Mouse (Mus musculus): Measurements from ENCODE around the gene Nr2c2ap. TPM values are rescaled to one million over a fixed set of nuclear protein-coding genes. Genes with fewer than 3 reads are reported as not detected.

The Nr2c2ap gene
- polyA plus RNA-seq, 1 experiment from 2014 or later = 35.7 TPM

- H3K4me3 ChIP-seq (replicated peaks; ENCODE audit: low read length) = no peak overlapping the region; the same call in 1 of the 2 replicates
- H3K9me3 ChIP-seq (replicated peaks; ENCODE audit: control insufficient read depth, low read length) = no peaks in the 10 kb centered on the region
- H3K27ac ChIP-seq (ENCODE audit: low read length) = no peak overlapping the region
- no peaks in the 10 kb centered on the region for H3K27me3 ChIP-seq (ENCODE audit: control insufficient read depth, insufficient read depth, low read length)
- ATAC-seq (ENCODE audit: insufficient read depth, low FRiP score) = peak; percentile 92
- peak overlapping the region; percentile 36 for H3K4me2 ChIP-seq (ENCODE audit: low read depth, low read length)
- H3K4me1 ChIP-seq (ENCODE audit: control insufficient read depth, insufficient read depth, low read length) = no peaks in the 10 kb centered on the region; the same call in 1 of the 2 replicates
- H3K36me3 ChIP-seq (ENCODE audit: control insufficient read depth, insufficient read depth, low read length) = no peaks in the 10 kb centered on the region
- H3K9ac ChIP-seq (ENCODE audit: low read length) = peak overlapping the region; percentile 31; the same call in 1 of the 2 replicates
- WGBS = 14% methylated on average over 22 of the region's 22 CpGs
These were observed 21.6 kb downstream of the Nr2c2ap start for GRCm38 (mm10) chr8:70152537-70153257.

- Histone ChIP-seq H3K27me3 (ENCODE audit: control insufficient read depth, insufficient read depth, low read length) (no peaks in the 10 kb centered on the region), H3K36me3 (ENCODE audit: control insufficient read depth, insufficient read depth, low read length) (no peaks in the 10 kb centered on the region), H3K9ac (ENCODE audit: low read length) (no peak overlapping the region), H3K4me2 (ENCODE audit: low read depth, low read length) (no peak overlapping the region), H3K4me3 (replicated peaks; ENCODE audit: low read length) (no peak overlapping the region), H3K4me1 (ENCODE audit: control insufficient read depth, insufficient read depth, low read length) (no peaks in the 10 kb centered on the region; the same call in 1 of the 2 replicates), H3K9me3 (replicated peaks; ENCODE audit: control insufficient read depth, low read length) (no peaks in the 10 kb centered on the region), H3K27ac (ENCODE audit: low read length) (no peak overlapping the region)
- ATAC-seq (ENCODE audit: insufficient read depth, low FRiP score) = no peak
- 95% methylated on average over 1 of the region's 1 CpGs for WGBS
These were observed 26.2 kb downstream of the Nr2c2ap start for GRCm38 (mm10) chr8:70157240-70157800.

GRCm38 (mm10) chr8:70158069-70158853 is 27.1 kb downstream of the Nr2c2ap start:
- whole genome bisulfite sequencing = 9% methylated on average over 40 of the region's 40 CpGs
- Histone ChIP-seq H3K4me2 (ENCODE audit: low read depth, low read length) (peak overlapping the region; percentile 75), H3K27me3 (ENCODE audit: control insufficient read depth, insufficient read depth, low read length) (no peaks in the 10 kb centered on the region), H3K9ac (ENCODE audit: low read length) (peak overlapping the region; percentile 52), H3K36me3 (ENCODE audit: control insufficient read depth, insufficient read depth, low read length) (no peaks in the 10 kb centered on the region), H3K9me3 (replicated peaks; ENCODE audit: control insufficient read depth, low read length) (no peaks in the 10 kb centered on the region), H3K27ac (ENCODE audit: low read length) (no peak overlapping the region), H3K4me3 (replicated peaks; ENCODE audit: low read length) (peak overlapping the region; percentile 49), H3K4me1 (ENCODE audit: control insufficient read depth, insufficient read depth, low read length) (no peaks in the 10 kb centered on the region; the same call in 1 of the 2 replicates)
- peak; percentile 90 for ATAC-seq (ENCODE audit: insufficient read depth, low FRiP score)

GRCm38 (mm10) chr8:70159211-70159610 is 28.1 kb downstream of the Nr2c2ap start:
- 80% methylated on average over 4 of the region's 4 CpGs for WGBS
- H3K9ac ChIP-seq (ENCODE audit: low read length) = no peak overlapping the region
- no peaks in the 10 kb centered on the region; the same call in 1 of the 2 replicates for H3K27me3 ChIP-seq (ENCODE audit: control insufficient read depth, insufficient read depth, low read length)
- no peak overlapping the region for H3K4me2 ChIP-seq (ENCODE audit: low read depth, low read length)
- H3K27ac ChIP-seq (ENCODE audit: low read length) = no peak overlapping the region
- H3K9me3 ChIP-seq (replicated peaks; ENCODE audit: control insufficient read depth, low read length) = no peaks in the 10 kb centered on the region
- H3K4me3 ChIP-seq (replicated peaks; ENCODE audit: low read length) = no peak overlapping the region
- ATAC-seq (ENCODE audit: insufficient read depth, low FRiP score) = no peak
- H3K36me3 ChIP-seq (ENCODE audit: control insufficient read depth, insufficient read depth, low read length) = no peaks in the 10 kb centered on the region
- H3K4me1 ChIP-seq (ENCODE audit: control insufficient read depth, insufficient read depth, low read length) = no peaks in the 10 kb centered on the region; the same call in 1 of the 2 replicates

- Histone ChIP-seq H3K27ac (ENCODE audit: low read length) (no peak overlapping the region), H3K4me3 (replicated peaks; ENCODE audit: low read length) (no peak overlapping the region), H3K36me3 (ENCODE audit: control insufficient read depth, insufficient read depth, low read length) (no peaks in the 10 kb centered on the region), H3K9ac (ENCODE audit: low read length) (no peak overlapping the region), H3K4me2 (ENCODE audit: low read depth, low read length) (no peak overlapping the region), H3K27me3 (ENCODE audit: control insufficient read depth, insufficient read depth, low read length) (no peaks in the 10 kb centered on the region; the same call in 1 of the 2 replicates), H3K4me1 (ENCODE audit: control insufficient read depth, insufficient read depth, low read length) (no peaks in the 10 kb centered on the region; the same call in 1 of the 2 replicates), H3K9me3 (replicated peaks; ENCODE audit: control insufficient read depth, low read length) (no peaks in the 10 kb centered on the region)
- ATAC-seq (ENCODE audit: insufficient read depth, low FRiP score) = no peak
- 59% methylated on average over 13 of the region's 13 CpGs for WGBS
These were observed 28.9 kb downstream of the Nr2c2ap start for GRCm38 (mm10) chr8:70160015-70160414.

GRCm38 (mm10) chr8:70163316-70163715 is 32.2 kb downstream of the Nr2c2ap start:
- Histone ChIP-seq H3K36me3 (ENCODE audit: control insufficient read depth, insufficient read depth, low read length) (no peaks in the 10 kb centered on the region), H3K9me3 (replicated peaks; ENCODE audit: control insufficient read depth, low read length) (no peaks in the 10 kb centered on the region), H3K4me3 (replicated peaks; ENCODE audit: low read length) (no peak overlapping the region), H3K4me1 (ENCODE audit: control insufficient read depth, insufficient read depth, low read length) (peaks cover 7% of the 10 kb centered on the region), H3K9ac (ENCODE audit: low read length) (no peak overlapping the region), H3K27me3 (ENCODE audit: control insufficient read depth, insufficient read depth, low read length) (no peaks in the 10 kb centered on the region; the same call in 1 of the 2 replicates), H3K27ac (ENCODE audit: low read length) (no peak overlapping the region), H3K4me2 (ENCODE audit: low read depth, low read length) (no peak overlapping the region)
- no peak for ATAC-seq (ENCODE audit: insufficient read depth, low FRiP score)
- WGBS = 78% methylated on average over 3 of the region's 3 CpGs

- no peaks in the 10 kb centered on the region; the same call in 1 of the 2 replicates for H3K27me3 ChIP-seq (ENCODE audit: control insufficient read depth, insufficient read depth, low read length)
- H3K9me3 ChIP-seq (replicated peaks; ENCODE audit: control insufficient read depth, low read length) = no peaks in the 10 kb centered on the region
- H3K27ac ChIP-seq (ENCODE audit: low read length) = no peak overlapping the region
- H3K36me3 ChIP-seq (ENCODE audit: control insufficient read depth, insufficient read depth, low read length) = no peaks in the 10 kb centered on the region
- H3K4me1 ChIP-seq (ENCODE audit: control insufficient read depth, insufficient read depth, low read length) = peaks cover 7% of the 10 kb centered on the region; the same call in 1 of the 2 replicates
- peak overlapping the region; percentile 58 for H3K9ac ChIP-seq (ENCODE audit: low read length)
- ATAC-seq (ENCODE audit: insufficient read depth, low FRiP score) = peak; percentile 82
- H3K4me2 ChIP-seq (ENCODE audit: low read depth, low read length) = peak overlapping the region; percentile 52
- WGBS = 3% methylated on average over 21 of the region's 21 CpGs
- peak overlapping the region; percentile 28; the same call in 1 of the 2 replicates for H3K4me3 ChIP-seq (replicated peaks; ENCODE audit: low read length)
These were observed 35.5 kb downstream of the Nr2c2ap start for GRCm38 (mm10) chr8:70166504-70167110.

- H3K4me3 ChIP-seq (replicated peaks; ENCODE audit: low read length) = no peak overlapping the region
- H3K36me3 ChIP-seq (ENCODE audit: control insufficient read depth, insufficient read depth, low read length) = no peaks in the 10 kb centered on the region
- H3K27ac ChIP-seq (ENCODE audit: low read length) = no peak overlapping the region
- peaks cover 18% of the 10 kb centered on the region for H3K4me1 ChIP-seq (ENCODE audit: control insufficient read depth, insufficient read depth, low read length)
- no peak overlapping the region for H3K9ac ChIP-seq (ENCODE audit: low read length)
- H3K4me2 ChIP-seq (ENCODE audit: low read depth, low read length) = no peak overlapping the region
- WGBS = 79% methylated on average over 3 of the region's 3 CpGs
- no peaks in the 10 kb centered on the region for H3K27me3 ChIP-seq (ENCODE audit: control insufficient read depth, insufficient read depth, low read length)
- ATAC-seq (ENCODE audit: insufficient read depth, low FRiP score) = no peak
- no peaks in the 10 kb centered on the region for H3K9me3 ChIP-seq (replicated peaks; ENCODE audit: control insufficient read depth, low read length)
These were observed 39.0 kb downstream of the Nr2c2ap start for GRCm38 (mm10) chr8:70170116-70170515.
